Mouse (Mus musculus) mouse trophoblast stem cell (cell line): Measurements from ENCODE around the gene Gm20388.

Experiments
- in situ Hi-C, 2 experiments: fragments of 300-500 bp; cut with MseI, MboI; formaldehyde crosslinking; loops; 2 replicates in 1 of 2; 3 replicates in 1 of 2; pipeline ENCODE4 v1.15.1; 2025

Gene Gm20388

DNA sequence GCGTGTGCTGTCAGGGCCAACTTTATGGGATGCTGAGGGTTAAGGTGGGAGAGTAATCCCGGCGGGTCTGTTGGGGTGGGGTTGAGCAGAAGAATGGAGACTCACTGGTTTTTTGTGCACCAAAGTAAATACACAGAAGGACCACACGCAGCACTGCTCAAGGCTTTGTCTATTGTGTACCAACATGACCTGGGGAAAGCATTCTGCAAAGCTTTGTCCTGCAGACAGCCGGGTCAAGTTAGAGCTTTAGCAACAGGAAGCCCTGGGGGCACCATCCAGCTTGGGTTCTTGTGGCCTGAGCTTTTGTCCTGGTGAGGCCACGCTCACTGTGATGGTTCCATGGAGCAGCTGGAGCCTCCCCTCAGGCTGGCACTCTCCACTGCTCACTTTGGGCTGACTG, 761.1 kb downstream of the Gm20388 start:
- in situ Hi-C loops: no loop called here

DNA sequence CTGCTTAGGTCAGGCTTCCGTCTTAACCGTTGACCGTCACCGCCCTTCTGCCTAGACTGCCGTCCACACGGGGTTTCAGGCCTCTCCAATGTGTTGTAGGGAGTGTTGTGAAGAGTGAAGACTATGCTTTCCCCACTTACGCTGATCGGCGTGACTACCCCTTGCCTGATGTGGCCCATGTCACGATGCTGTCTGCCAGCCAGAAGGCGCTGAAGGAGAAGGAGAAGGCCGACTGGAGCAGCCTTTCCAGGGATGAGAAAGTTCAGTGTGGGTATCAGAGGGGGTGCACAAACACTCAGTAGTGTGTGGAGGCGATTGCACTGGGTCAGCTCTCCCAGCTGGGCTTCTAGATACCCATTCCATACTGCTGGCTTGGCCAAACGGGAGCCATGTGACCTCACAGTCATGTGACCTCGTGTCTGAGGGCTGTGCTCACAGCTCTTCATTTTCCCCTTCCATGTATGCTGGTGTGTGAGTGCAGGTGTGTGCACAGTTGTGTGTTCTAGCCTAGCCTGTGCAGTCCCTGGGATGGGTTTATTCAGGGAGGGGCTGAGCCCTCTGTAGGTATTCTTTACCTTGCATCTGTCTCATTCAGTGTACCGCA, 762.1 kb downstream of the Gm20388 start:
- in situ Hi-C loops: no loop called here

- in situ Hi-C loops: no loop called here
Measured at GRCm38 (mm10) chr8:120673298-120673697, 762.7 kb downstream of the Gm20388 start.

DNA sequence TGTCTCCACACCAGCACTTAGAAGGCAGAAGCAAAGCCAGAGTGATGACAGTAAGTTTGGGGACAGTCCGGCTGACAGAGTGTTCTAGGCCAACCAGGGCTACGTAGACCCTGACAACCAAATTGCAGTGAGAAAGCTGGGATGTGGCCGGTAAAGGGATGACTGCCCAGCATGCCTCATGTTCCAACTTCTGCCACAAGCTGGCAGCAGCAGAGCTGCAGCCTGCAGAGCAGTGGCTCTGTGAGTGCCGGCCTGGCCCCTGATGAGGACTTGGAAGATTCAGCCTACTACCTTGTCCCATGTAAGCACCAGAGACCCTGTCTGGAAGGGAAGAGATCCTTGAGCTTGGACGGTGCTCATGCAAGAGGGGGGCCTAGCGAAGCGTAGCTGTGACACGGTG, 765.1 kb downstream of the Gm20388 start:
- in situ Hi-C loops: loop anchor here in 1 of 2 experiments (25.0 kb wide), 1 partner anchor 412 kb away; the partner anchor contains the start of gene Foxf1

DNA sequence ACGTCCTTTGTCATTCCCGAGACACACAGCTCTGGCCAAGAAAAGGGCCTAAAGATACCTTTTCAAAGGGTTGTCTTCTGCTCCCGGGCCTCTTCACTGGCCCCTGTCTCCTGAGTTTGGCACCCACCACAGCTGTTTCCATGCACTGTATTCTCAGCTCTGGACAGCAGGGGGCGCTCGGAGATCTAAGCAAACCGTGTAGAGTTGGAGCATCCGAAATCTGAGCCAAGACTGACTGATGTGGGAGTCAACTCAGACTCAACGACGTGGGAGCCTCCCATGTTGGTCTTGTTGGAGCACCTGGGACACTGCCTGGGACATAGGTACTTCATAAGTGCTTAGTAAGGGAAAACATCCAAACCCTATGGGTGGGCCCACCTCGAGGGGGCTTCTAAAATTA, 767.8 kb downstream of the Gm20388 start:
- in situ Hi-C loops: loop anchor here in 1 of 2 experiments (25.0 kb wide), 1 partner anchor 409 kb away; the partner anchor contains the start of gene Foxf1

GRCm38 (mm10) chr8:120679629-120680387, 769.2 kb downstream of the Gm20388 start:
- in situ Hi-C loops: loop anchor here (5.0 to 25.0 kb wide), 3 partner anchors 112 to 407 kb away; partner anchors contain the start of gene Foxf1 (in 1 of the 2)

DNA sequence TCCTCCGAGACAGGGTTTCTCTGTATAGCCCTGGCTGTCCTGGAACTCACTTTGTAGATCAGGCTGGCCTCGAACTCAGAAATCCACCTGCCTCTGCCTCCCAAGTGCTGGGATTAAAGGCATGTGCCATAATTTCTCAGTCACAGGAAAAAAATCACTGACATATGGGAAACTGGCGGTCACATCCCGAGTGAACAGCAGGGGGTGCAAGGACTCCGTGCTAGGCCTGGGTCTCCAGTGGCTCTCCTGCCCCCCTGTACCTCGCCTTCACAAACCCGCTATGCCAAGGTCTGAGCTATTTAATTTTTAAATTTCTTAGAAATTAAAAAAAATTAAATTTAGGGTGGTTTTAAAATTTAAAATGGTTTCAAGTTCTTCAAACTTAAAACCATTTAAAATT, 769.8 kb downstream of the Gm20388 start:
- in situ Hi-C loops: loop anchor here (5.0 to 25.0 kb wide), 3 partner anchors 112 to 407 kb away; partner anchors contain the start of gene Foxf1 (in 1 of the 2)

- in situ Hi-C loops: loop anchor here (5.0 to 25.0 kb wide), 3 partner anchors 111 to 406 kb away; partner anchors contain the start of gene Foxf1 (in 1 of the 2)
Measured at GRCm38 (mm10) chr8:120681113-120681512, 770.5 kb downstream of the Gm20388 start.

DNA sequence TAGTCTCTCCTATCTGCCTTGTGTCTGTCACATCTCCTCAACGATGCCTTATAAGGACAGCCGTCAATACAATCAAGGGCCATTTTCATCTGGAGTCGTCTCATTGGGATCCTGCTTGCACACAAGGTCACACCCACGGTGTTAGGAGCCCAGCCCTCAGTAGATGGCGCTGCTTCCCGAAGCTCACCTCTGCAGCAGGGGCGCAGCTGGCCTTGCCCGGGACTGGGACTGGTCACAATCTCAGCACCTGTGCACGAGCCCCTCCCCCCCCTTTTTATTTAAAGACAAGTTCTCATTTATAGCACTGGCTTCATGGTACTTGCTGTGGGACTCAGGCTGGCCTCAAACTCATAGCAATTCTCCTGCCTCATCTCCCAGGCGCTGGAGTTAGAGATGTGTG, 773.0 kb downstream of the Gm20388 start:
- in situ Hi-C loops: loop anchor here (5.0 to 25.0 kb wide), 3 partner anchors 109 to 404 kb away; partner anchors contain the start of gene Foxf1 (in 1 of the 2)

- in situ Hi-C loops: loop anchor here (5.0 to 25.0 kb wide), 3 partner anchors 108 to 403 kb away; partner anchors contain the start of gene Foxf1 (in 1 of the 2)
Measured at GRCm38 (mm10) chr8:120684082-120684481, 773.4 kb downstream of the Gm20388 start.

- in situ Hi-C loops: loop anchor here in 1 of 2 experiments (25.0 kb wide), 1 partner anchor 402 kb away; the partner anchor contains the start of gene Foxf1
Measured at GRCm38 (mm10) chr8:120685097-120685496, 774.5 kb downstream of the Gm20388 start.

DNA sequence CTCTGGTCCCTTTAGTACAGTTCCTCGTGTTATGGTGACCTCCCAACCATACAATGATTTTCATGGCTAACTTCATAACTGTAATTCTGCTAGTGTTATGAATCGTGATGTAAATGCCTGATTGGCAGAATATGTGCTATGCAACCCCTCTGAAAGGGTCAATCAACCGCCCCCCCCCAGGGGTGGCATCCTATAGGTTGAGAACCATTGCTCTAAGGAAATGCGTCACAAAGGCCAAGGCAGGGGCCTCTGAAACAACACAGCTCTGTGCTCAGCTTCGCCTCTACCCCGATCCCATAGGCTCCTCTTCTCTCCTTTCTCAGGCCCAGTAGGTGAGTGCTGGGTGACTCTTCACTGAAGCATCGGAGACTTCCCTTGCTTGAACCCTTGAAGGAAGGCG, 775.0 kb downstream of the Gm20388 start:
- in situ Hi-C loops: loop anchor here in 1 of 2 experiments (25.0 kb wide), 1 partner anchor 402 kb away; the partner anchor contains the start of gene Foxf1

- in situ Hi-C loops: loop anchor here in 1 of 2 experiments (25.0 kb wide), 1 partner anchor 401 kb away; the partner anchor contains the start of gene Foxf1
Measured at GRCm38 (mm10) chr8:120686051-120686450, 775.4 kb downstream of the Gm20388 start.

GRCm38 (mm10) chr8:120686576-120686975, 775.9 kb downstream of the Gm20388 start:
- in situ Hi-C loops: loop anchor here in 1 of 2 experiments (25.0 kb wide), 1 partner anchor 401 kb away; the partner anchor contains the start of gene Foxf1

DNA sequence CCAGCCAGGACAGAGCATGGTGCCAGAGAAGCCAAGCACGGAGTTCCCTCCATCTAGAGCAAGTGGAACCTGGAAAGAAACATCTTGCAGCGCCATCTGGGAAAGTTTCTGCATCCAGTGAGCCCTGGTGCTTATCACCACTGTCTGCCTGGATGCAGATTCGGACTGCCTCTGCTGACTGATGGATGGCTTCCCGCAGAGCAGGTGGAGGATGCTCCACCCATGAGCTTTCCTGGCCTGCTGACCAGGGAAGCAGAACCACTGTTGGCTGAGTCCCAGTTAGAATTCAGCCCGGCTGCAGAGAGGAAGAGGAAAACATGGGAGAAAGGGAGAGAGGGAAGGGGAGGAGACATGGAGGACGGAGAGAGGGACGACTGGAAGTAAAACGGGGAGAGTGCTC, 777.1 kb downstream of the Gm20388 start:
- in situ Hi-C loops: loop anchor here in 1 of 2 experiments (25.0 kb wide), 1 partner anchor 400 kb away; the partner anchor contains the start of gene Foxf1

DNA sequence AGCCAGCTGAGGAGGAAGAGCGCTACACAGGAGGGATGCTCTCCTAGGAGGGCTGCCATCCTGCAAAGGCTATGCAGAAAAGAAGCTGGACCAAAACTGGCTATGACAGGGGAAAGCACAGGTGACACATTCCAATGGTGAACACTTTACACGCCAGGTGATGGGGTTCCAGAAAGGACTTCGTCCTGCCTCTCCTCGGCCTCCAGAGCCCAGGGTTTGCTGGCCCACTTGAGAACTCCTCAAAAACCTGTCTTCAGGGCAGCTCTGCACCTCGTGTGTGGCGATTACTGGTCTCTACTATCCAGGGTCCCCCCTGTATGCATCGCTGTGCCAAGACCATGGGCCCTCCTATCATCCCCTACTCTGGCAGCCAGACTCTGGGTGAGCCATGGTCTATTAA, 777.9 kb downstream of the Gm20388 start:
- in situ Hi-C loops: loop anchor here in 1 of 2 experiments (25.0 kb wide), 1 partner anchor 399 kb away; the partner anchor contains the start of gene Foxf1

DNA sequence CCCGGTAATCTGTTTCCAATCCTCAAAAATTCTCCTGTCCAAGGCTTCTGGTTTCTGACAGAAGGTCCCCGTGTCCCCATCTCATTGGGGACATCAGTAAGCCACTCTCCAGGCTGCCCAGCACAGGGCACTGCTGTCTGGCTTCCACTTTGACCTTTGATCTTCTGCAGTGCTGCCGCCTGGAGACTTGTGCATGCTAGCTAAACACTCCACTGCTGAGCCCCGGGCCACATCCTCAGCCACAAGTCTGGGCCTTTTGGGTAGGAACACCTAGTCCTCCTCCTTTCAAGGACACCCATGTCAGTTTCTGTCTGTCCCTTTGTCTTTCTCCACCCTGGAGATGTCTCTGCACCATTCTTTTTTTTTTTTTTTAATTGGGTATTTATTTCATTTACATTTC, 782.3 kb downstream of the Gm20388 start:
- in situ Hi-C loops: loop anchor here in 1 of 2 experiments (25.0 kb wide), 1 partner anchor 394 kb away; the partner anchor contains the start of gene Foxf1

DNA sequence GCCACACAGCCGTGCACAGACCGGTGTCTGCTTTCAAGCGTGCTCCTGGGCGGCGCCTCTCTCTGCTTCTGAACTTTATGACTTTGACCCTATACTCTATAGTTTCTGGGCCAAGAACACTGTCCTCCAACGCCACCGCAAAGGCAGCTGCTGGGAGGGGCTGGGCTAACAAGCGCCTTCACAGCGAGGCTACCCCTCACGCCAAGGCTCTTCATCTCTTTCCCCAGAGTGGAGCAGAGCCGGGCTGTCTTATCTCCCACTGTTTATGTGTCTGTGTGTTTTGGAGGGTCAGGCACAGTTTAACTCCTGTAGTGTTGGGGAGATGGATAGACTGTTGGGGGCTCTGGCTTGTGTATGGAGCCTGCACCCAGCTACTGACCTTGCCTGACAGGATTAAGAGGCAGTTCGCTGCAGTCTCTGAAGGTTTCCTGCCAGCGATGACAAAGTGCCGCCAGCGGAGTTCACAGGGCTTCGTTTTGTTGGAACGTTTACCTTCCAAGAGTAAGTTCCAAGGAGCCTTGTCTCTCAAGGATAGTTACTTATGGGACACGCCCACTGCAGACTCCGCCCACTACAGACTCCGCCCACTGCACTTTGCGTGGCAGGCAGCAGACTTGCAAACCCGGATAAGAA, 783.3 kb downstream of the Gm20388 start:
- in situ Hi-C loops: loop anchor here in 1 of 2 experiments (25.0 kb wide), 1 partner anchor 393 kb away; the partner anchor contains the start of gene Foxf1

GRCm38 (mm10) chr8:120696401-120697153, 785.9 kb downstream of the Gm20388 start:
- in situ Hi-C loops: loop anchor here in 1 of 2 experiments (25.0 kb wide), 1 partner anchor 391 kb away; the partner anchor contains the start of gene Foxf1
